Mouse (Mus musculus): ENCODE measurements at regions not wholly inside any gene's neighbourhood (a gene's known extent, or its start where the extent isn't known, plus 50 kb on each side); places are given as distances from the start of the nearest gene placed in this dataset.

- TF ChIP-seq POLR2A (IDR thresholded peaks at IDR 0.05; ENCODE audit: extremely low read depth, insufficient read depth, low read length) (no peak), CTCF (IDR thresholded peaks at IDR 0.05; ENCODE audit: low read depth, low read length) (no peak)
These were observed 167.8 kb upstream of the Tas2r134 start for GRCm38 (mm10) chr2:51459486-51459885.

Measured in liver, adult 2 months (tissue).